Mouse (Mus musculus) CD4-positive helper T cell, adult 2 months (primary cell): ENCODE data around the gene Ntn3.

Source experiments
- DNase-seq: peaks from one replicate; pipeline ENCODE4 v3.0.0-alpha.2; 2012; ENCODE audit warnings: low read depth, missing footprints, low spot score

The Ntn3 gene

DNA sequence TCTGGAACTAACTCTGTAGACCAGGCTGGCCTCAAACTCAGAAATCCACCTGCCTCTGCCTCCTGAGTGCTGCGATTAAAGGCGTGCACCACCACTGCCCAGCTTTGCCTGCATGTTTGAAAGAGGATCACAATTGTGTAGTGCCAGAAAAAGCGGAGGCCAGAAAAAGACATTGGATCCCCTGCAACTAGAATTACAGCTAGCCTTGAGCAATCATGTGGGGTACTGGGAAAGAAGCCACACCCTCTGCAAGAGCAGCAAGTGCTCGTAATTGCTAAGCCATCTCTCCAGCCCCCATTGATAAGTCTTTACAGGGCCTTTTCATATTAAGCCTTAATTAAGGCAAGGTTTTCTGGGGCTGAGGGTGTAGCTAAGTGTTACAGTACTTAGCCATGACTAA is 17.9 kb downstream of the Ntn3 start:
- DNase-seq: no peak

DNA sequence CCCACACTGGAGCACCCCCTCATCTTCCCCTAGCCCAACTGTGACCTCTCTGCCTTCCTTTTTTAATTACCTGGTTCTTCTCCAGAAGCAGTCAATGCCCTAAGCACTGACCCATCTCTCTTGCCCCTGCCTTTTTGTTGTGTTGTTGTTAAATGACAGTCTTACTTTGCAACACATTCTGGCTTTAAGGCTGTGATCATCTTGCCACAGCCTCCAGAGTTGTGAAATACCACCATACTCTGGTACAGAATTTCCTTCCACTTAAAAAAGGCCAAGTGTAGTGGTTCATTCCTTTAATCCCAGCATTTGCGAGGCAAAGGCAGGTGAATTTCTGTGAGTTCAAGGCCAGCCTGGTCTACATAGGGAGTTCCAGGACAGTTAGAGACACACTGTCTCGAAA is 18.4 kb downstream of the Ntn3 start:
- DNase-seq: no peak

DNA sequence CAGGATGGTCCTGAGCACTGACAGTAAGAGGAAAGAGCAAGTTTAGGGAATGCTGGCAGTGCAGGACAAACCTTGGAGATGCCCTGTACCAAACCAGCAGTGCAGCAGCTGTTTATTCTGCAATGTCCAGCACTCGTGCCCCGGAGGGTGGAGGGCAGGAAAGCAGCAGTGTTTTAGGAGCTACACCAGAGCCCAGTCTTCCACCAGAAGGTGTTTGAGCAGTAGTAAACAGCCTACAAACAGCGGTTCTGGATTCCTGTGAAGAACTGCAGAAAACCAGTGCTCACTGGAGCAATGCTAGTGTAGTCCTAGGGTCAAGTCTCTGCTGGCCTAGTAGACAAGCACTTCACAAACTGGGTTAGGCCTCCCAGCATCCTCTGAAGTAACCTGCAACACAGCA is 35.1 kb downstream of the Ntn3 start:
- no peak for DNase-seq

- DNase-seq: peak; percentile 76
Measured at GRCm38 (mm10) chr17:24173423-24173822, 35.9 kb downstream of the Ntn3 start.

DNA sequence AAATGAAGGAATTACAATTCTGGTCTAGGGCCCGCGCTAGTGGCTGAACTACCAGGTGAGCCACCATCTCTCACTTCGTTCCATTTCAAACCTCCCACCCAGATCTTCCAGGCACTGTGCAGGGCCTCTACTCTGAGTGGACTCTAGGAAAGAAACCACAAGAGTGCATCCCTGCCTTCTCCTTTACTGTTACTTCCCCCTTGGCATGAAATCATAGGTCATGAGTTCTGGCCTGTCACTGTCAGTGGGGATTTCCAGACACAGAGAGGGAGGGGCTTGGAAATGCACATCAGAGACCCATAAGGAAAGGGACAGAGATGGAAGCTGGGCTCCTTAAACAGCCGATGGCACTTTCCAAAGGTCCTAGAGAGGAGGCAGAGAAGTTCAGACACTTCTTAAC is 37.6 kb downstream of the Ntn3 start:
- no peak for DNase-seq

GRCm38 (mm10) chr17:24170729-24171128 is 38.6 kb downstream of the Ntn3 start:
- DNase-seq: no peak

DNA sequence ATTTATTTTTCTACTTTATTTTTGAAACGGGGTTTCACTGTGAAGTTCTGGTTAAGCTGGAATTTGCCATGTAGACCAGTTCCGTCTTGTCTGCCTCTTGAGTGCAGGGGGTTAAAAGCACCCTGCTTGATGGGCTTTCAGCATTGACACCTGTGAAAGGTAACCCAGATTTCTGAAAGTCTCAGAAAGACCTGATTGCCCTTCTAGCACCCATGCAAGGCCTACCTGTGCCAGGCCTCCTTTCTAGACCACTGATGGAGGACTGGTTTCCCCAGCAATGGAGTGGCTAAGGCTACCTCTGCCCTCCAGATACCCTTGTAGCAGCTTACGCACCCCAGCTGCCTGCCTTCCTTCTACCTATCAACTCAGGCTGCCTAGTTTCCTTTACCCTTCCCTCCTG is 39.2 kb downstream of the Ntn3 start:
- no peak for DNase-seq

DNA sequence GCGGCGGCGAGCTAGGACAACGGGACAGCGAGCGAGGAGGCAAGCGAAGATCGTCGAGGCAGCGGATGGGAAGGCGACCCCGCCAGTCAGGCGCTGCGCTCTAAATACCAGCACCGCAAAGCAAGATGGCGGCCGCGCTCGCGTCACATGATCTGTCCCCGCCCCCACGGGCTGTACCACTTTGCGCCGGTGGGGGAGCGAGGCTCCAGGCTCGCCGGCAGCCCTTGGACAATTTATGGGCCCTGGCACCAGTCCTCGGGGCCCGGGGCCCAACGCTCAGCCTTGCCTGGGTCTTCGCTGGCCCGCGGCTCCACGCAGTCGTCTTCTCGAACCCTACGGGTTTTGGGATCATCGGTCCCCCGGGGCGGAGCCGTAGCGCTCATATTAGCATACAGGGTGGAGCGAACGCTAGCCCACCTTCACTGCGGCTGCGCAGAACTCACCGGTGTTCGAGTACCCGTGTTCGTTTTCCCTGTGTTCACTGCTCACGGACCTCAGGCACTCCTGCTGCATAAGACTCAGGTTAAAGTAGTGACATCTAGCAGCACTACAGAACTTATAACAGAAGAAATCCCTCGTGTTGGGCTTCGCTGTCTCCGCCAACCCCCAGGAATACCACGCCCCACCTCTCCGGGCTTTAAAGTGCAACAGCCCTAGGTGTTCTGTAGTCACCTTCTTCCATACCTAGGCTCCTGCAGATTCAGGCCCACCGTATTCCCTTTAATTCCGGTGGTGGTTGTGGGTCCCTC is 39.8 kb downstream of the Ntn3 start, which contains the start of gene Atp6v0c:
Gene Atp6v0c, minus strand, starts transcription at position 386 of the 749 bp plus-strand sequence.
- DNase-seq: peak; percentile 95

- DNase-seq: peak; percentile 95
Measured at GRCm38 (mm10) chr17:24168590-24169277, 40.6 kb downstream of the Ntn3 start.

DNA sequence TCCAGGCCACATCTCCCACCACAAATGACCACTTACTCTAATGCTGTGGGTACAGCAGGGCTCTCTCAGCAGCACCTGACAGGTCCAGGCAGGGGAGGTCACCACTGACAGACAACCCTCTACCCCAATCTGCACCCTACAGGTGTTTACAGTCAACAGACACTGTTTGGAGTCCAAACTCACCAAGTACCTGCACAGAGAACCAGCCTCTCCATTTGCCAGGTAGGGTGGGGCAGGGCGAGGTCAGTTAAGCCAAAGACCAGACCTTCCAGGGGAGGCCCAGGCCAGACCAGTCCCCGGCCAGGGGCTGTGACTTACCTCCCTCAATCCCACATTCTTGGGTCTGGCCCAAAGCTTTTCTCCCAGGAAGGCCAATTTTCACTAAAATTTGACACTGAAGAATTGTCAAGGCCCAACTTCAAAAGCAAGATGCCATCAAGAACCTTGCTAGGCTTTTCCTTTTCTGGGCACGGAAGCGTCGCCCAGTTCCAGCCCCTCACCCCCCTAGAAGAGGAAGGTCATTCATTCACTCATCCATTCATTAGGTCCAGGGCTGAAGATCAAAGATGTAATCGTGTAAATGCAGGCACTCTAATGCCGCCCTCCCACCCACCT is 41.3 kb downstream of the Ntn3 start:
- no peak for DNase-seq

- no peak for DNase-seq
Measured at GRCm38 (mm10) chr17:24167120-24167519, 42.2 kb downstream of the Ntn3 start.

- DNase-seq: no peak
Measured at GRCm38 (mm10) chr17:24164566-24165259, 44.6 kb downstream of the Ntn3 start.

DNA sequence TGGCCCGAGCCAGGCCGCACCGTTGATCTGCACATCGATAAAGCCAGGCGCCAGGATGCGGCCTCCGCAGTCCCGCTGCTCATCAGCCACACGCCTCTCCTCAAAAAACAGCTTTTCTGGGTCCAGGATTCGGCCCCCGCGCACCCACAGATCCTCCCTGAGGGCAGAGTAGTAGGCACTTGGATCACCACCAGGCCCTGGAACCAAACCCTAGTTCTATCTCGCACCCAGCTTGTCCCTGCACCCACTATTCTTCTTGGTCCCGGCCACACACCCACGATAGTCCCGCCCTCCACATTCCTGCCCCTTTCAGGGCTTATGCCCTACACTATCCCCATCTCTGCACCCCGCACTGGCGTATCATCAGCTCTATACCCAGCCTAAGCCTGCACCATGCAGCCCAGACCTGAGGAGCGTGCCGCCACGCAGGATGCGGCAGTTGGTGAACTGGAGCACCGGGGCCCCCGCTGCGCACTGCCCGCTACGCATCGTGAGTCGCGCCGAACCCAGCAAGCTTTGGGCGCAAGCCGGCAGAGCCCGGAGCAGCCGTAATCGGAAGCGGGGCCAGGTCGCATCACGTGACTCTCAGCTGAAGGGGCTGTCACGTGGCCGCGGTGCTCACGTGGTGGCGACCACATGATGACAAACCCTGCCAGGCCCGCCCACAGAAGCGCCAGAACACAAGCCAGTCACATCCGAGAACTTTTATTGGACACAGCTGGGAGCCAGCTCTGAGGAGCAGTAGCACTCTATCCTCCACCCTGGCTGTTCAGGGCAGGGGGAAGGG is 46.0 kb downstream of the Ntn3 start, which contains the start of gene Amdhd2:
Gene Amdhd2, minus strand, starts transcription at position 591 of the 787 bp plus-strand sequence.
- DNase-seq: peak; percentile 97

DNA sequence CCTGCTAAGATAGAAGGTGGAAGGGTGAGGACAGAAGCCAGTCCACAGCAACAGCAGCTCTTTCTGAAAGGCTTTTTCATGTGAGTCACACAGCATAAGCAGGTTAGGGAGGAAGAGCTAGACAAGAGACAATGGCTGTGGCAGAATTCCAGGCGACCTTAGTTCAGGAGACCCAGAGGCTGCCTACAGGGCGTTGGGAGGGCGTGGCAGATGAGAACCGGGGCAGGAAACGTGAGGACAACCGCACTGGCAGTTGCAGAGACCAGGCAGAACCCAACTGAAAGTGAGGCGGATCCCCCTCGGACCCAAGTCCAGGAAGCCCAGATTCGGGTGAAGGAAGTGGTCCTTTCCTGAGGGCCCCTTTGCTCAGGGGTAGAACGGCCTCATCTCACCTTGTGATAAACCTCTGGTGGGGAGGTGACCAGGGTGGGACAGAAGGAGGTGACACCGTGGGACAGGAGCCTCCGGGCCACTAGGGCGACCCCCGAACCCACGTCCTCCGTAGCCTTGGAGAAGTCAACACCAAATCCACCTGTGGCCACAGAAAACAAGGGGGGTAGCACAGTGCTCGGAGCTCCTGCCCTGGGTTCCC is 46.7 kb downstream of the Ntn3 start:
- peak; percentile 39 for DNase-seq

GRCm38 (mm10) chr17:24161466-24161865 is 47.9 kb downstream of the Ntn3 start:
- no peak for DNase-seq

- DNase-seq: no peak
Measured at GRCm38 (mm10) chr17:24157526-24157925, 51.8 kb downstream of the Ntn3 start.

DNA sequence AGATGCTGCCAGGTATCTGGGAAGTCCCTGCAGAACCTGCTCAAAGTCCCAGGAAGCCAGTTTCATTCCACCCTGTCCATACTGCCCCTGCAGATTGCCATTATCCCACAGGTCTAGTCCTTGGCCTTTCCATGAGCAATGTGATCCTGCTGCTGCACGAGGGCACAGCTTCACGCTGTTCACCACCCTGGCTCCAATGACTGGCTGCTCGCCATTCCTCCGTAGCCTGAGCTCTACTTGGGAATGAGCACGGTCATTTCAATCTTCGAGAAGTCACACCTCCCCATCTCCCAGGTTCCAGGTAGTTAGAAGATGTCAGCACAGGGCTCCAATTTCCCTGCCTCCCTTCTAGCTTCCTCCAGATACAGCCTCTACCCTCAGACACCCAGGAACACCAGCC is 52.2 kb downstream of the Ntn3 start:
- DNase-seq: no peak

- no peak for DNase-seq
Measured at GRCm38 (mm10) chr17:24156394-24156793, 52.9 kb downstream of the Ntn3 start.

GRCm38 (mm10) chr17:24155742-24156141 is 53.6 kb downstream of the Ntn3 start:
- no peak for DNase-seq

DNA sequence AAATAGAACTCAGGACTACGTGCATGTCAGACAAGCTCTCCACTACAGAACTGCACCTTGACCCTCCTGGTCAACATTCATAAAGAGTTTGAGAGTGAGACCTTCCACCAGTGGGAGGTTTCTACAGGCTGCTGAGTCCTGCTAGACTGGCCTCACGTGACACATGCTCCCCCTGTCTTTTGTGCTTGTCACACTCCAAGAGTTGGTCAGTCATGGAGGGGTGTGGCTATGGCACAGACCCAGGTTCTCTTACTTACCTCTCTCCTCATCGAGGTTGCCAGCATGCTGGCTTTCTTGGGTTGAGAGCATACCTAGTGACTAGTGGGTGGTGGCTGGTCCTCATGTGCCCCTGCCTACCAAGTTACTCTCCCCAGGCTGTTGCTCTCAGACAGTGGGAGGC is 54.9 kb downstream of the Ntn3 start:
- no peak for DNase-seq
